Mouse (Mus musculus) cortical plate, adult 2 months (tissue): ENCODE results near the gene Slc27a4. TPM values are rescaled to one million over a fixed set of nuclear protein-coding genes. Genes with fewer than 3 reads are reported as not detected.

Experiments used
- H3K27ac ChIP-seq: fragments of 200-500 bp; 2 replicates; pipeline ENCODE4 v1.5.1; 2012; ENCODE audit warnings: low read length, control low read depth, inconsistent platforms; ENCODE audit not compliant: insufficient read depth
- H3K4me1 ChIP-seq: fragments of 200-500 bp; 2 replicates; pipeline ENCODE4 v1.6.1; 2011; ENCODE audit warnings: low read length; ENCODE audit not compliant: control insufficient read depth, insufficient read depth
- H3K4me3 ChIP-seq: fragments of 200-500 bp; 2 replicates; pipeline ENCODE4 v1.5.1; 2011; ENCODE audit warnings: mild to moderate bottlenecking, low read length, control low read depth; ENCODE audit not compliant: insufficient read depth
- CTCF ChIP-seq: fragments of 200-500 bp; IDR thresholded peaks from 2 replicates; pipeline ENCODE4 v1.5.1; 2011; ENCODE audit warnings: mild to moderate bottlenecking, control low read depth, low read length; ENCODE audit not compliant: insufficient read depth; ENCODE audit errors: extremely low read depth
- POLR2A ChIP-seq: fragments of 200-500 bp; IDR thresholded peaks from 2 replicates; pipeline ENCODE4 v1.6.1; 2011; ENCODE audit warnings: mild to moderate bottlenecking, low read length, control low read depth; ENCODE audit not compliant: insufficient read depth; ENCODE audit errors: extremely low read depth
- polyA plus RNA-seq: library from polyadenylated mRNA; depleted of rRNA; stranded (reverse); fragments of >200 nt; gene quantifications from 2 replicates; pipeline ENCODE4 v1.2.3, GENCODE M21; 2012; rRNA removed

Gene Slc27a4
- polyA plus RNA-seq, 1 experiment, result 77.1 TPM

- H3K4me1 ChIP-seq, result no peaks in the 10 kb centered on the region
- no peak overlapping the region for H3K4me3 ChIP-seq
- 0 out of 2 replicates have a peak overlapping the region, but pooled peaks have one; percentile 51 for H3K27ac ChIP-seq
- TF ChIP-seq POLR2A (no peak), CTCF (no peak)
These were observed 51.3 kb downstream of the Slc27a4 start for GRCm38 (mm10) chr2:29853736-29854135.

- TF ChIP-seq CTCF, result no peak
- TF ChIP-seq POLR2A, result no peak
- Histone ChIP-seq H3K27ac (no peak overlapping the region), H3K4me3 (no peak overlapping the region), H3K4me1 (no peaks in the 10 kb centered on the region)
These were observed 53.3 kb downstream of the Slc27a4 start for GRCm38 (mm10) chr2:29855585-29856210.

- Histone ChIP-seq H3K4me1 (no peaks in the 10 kb centered on the region), H3K27ac (peak overlapping the region; percentile 87), H3K4me3 (no peak overlapping the region)
- TF ChIP-seq POLR2A (no peak), CTCF (no peak)
These were observed 54.2 kb downstream of the Slc27a4 start for GRCm38 (mm10) chr2:29856451-29857260.

- TF ChIP-seq POLR2A (no peak), CTCF (no peak)
- peak overlapping the region; percentile 87 for H3K27ac ChIP-seq
- no peaks in the 10 kb centered on the region for H3K4me1 ChIP-seq
- no peak overlapping the region for H3K4me3 ChIP-seq
These were observed 54.9 kb downstream of the Slc27a4 start for GRCm38 (mm10) chr2:29857341-29857740.

- Histone ChIP-seq H3K4me3 (no peak overlapping the region), H3K27ac (peak overlapping the region; percentile 87), H3K4me1 (no peaks in the 10 kb centered on the region)
- no peak for TF ChIP-seq CTCF
- no peak for TF ChIP-seq POLR2A
These were observed 55.5 kb downstream of the Slc27a4 start for GRCm38 (mm10) chr2:29857967-29858366.

GRCm38 (mm10) chr2:29858748-29859473 lies 56.5 kb downstream of the Slc27a4 start:
- no peak overlapping the region for H3K4me3 ChIP-seq
- no peak overlapping the region for H3K27ac ChIP-seq
- TF ChIP-seq POLR2A (no peak), CTCF (peak; percentile 75)
- no peaks in the 10 kb centered on the region for H3K4me1 ChIP-seq

- TF ChIP-seq CTCF (no peak), POLR2A (no peak)
- no peak overlapping the region for H3K27ac ChIP-seq
- no peak overlapping the region for H3K4me3 ChIP-seq
- H3K4me1 ChIP-seq, result no peaks in the 10 kb centered on the region
These were observed 62.7 kb downstream of the Slc27a4 start for GRCm38 (mm10) chr2:29865125-29865524.

Other genes with a start within 250 kb of the Slc27a4 start
- 85.8 and 91.8 TPM in 2 replicates for gene Rapgef1, start 182.9 kb upstream of the Slc27a4 start, polyA plus RNA-seq
- gene Gm13420, start 50.9 kb upstream of the Slc27a4 start, polyA plus RNA-seq, result 0.96 and 1.1 TPM in 2 replicates
- gene Gm13547, start 43.3 kb upstream of the Slc27a4 start, polyA plus RNA-seq, result not detected in 2 replicates
- 39.0 and 42.6 TPM in 2 replicates for gene Coq4, start 15.1 kb upstream of the Slc27a4 start, polyA plus RNA-seq
- gene Trub2, start 14.1 kb upstream of the Slc27a4 start, polyA plus RNA-seq, result 37.6 and 40.0 TPM in 2 replicates
- gene Urm1, start 17.4 kb downstream of the Slc27a4 start, polyA plus RNA-seq, result 68.6 and 75.0 TPM in 2 replicates
- 18.4 and 21.0 TPM in 2 replicates for gene Cercam, start 66.5 kb downstream of the Slc27a4 start, polyA plus RNA-seq
- 172 and 188 TPM in 2 replicates for gene Odf2, start 86.6 kb downstream of the Slc27a4 start, polyA plus RNA-seq
- 49.4 and 53.1 TPM in 2 replicates for gene Gle1, start 132.8 kb downstream of the Slc27a4 start, polyA plus RNA-seq
- 772 and 816 TPM in 2 replicates for gene Sptan1, start 162.9 kb downstream of the Slc27a4 start, polyA plus RNA-seq
- gene Wdr34, start 246.2 kb downstream of the Slc27a4 start, polyA plus RNA-seq, result 50.8 and 51.9 TPM in 2 replicates